In the genomic region with DNA sequence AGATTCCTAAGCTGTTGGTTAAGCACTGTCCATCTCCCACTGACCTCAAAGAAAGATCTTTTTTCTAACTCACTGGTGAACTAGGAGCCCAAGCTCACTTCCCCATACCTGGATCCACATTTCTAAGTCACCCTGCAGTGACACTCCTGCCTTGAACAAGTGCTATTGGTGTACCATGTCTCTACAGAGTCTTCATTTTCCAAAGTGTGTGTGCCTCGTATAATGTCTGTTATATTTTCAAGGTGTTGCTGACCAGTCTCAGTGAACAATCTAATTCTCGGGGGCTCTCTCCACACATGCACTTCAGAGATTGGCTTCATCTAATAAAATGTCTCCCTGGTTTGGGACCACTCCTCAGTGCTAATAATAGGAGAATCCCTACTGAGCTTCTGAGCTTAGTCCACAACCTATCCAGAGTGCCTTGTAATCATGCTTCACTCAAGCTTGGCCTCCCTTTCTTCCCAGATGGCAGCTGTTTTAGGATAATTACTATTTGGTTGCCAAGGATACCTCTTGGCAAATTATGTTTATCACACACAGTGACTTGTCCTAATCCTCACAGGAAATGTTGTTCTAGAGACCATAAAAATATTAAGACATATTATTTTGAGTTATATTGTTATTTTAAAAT, we compare ENCODE assay signal across 30 mouse cellular contexts. TPM values are rescaled to one million over a fixed set of nuclear protein-coding genes. Genes with fewer than 3 reads are reported as not detected.
A peak's percentile ranks its signal among the peaks of the same experiment; 100 is the strongest.
DNase-seq lines count a peak whose midpoint lies in the region; ATAC-seq and TF ChIP-seq lines count a peak whose summit lies in the region.
"Had no signal": no experiment of that assay in that cellular context is flagged by ENCODE, and none has a peak within 500 bp of the region (broad histone marks: within the 10 kb centered on the region; RNA-seq: fewer than 3 reads in every experiment).

A gene (minus strand): TSS at position 51 of the 631 bp plus-strand sequence.

- H3K9me3 ChIP-seq in midbrain, postnatal 0 days (ENCODE audit: low read length) = no peaks in the 10 kb centered on the region
- H3K9me3 ChIP-seq in midbrain, embryonic 11.5 days (ENCODE audit: control insufficient read depth, low read length) = no peaks in the 10 kb centered on the region
- no peaks in the 10 kb centered on the region for H3K9me3 ChIP-seq in neural tube, embryonic 13.5 days
- H3K9me3 ChIP-seq in lung, postnatal 0 days (ENCODE audit: low read length) = no peaks in the 10 kb centered on the region
- H3K9me3 ChIP-seq: heart, embryonic 10.5 days; limb, embryonic 12.5 days; liver, embryonic 13.5 days had no signal

- no peak within 1 kb of the TSS for H3K4me2 ChIP-seq in midbrain, postnatal 0 days (ENCODE audit: low read depth, low read length, poor library complexity, severe bottlenecking)
- no peak within 1 kb of the TSS for H3K4me2 ChIP-seq in midbrain, embryonic 11.5 days
- H3K4me2 ChIP-seq in neural tube, embryonic 13.5 days = no peak within 1 kb of the TSS
- no peak within 1 kb of the TSS for H3K4me2 ChIP-seq in lung, postnatal 0 days (replicated peaks; ENCODE audit: low read depth, low read length)
- H3K4me2 ChIP-seq: limb, embryonic 12.5 days; liver, embryonic 13.5 days; lung, embryonic 14.5 days had no signal

- peak; percentile 31 to 34 for DNase-seq in cerebellum, postnatal 10 days
- DNase-seq in cerebellum, adult 11 months = no peak
- DNase-seq in layer of hippocampus, adult 11-12 months (ENCODE audit: low spot score) = peak; percentile 4
- DNase-seq in layer of hippocampus, postnatal 10 days (ENCODE audit: low spot score in 2 of 2) = no peak
- DNase-seq in midbrain, postnatal 0 days (ENCODE audit: low spot score) = peak; percentile 38
- DNase-seq in midbrain, embryonic 11.5 days (ENCODE audit: low spot score, missing footprints) = no peak
- DNase-seq in lung, postnatal 0 days (ENCODE audit: low spot score) = no peak
- DNase-seq: adrenal gland, postnatal 10 days; cerebellum, adult 11-12 months; cerebellum, postnatal 25 days; embryo, embryonic 11 days; heart, postnatal 10 days; kidney, adult 18-20 months; liver, embryonic 13.5 days; lung, embryonic 14.5 days; right cerebral cortex, postnatal 4 days had no signal

- WGBS in midbrain, postnatal 0 days = 75% methylated on average over 2 of the region's 2 CpGs
- WGBS in midbrain, embryonic 11.5 days = 84% methylated on average over 2 of the region's 2 CpGs
- 72% methylated on average over 2 of the region's 2 CpGs for WGBS in neural tube, embryonic 13.5 days
- 77% methylated on average over 2 of the region's 2 CpGs for WGBS in lung, postnatal 0 days

- no peak for TF ChIP-seq CTCF in midbrain, postnatal 0 days (IDR thresholded peaks at IDR 0.05)
- no peak for TF ChIP-seq CTCF in lung, postnatal 0 days (IDR thresholded peaks at IDR 0.05)

- no peak within 1 kb of the TSS for H3K9ac ChIP-seq in midbrain, postnatal 0 days (replicated peaks; ENCODE audit: low read length, poor library complexity, severe bottlenecking)
- no peak within 1 kb of the TSS for H3K9ac ChIP-seq in midbrain, embryonic 11.5 days (ENCODE audit: low read length)
- H3K9ac ChIP-seq in neural tube, embryonic 13.5 days = no peak within 1 kb of the TSS
- H3K9ac ChIP-seq in lung, postnatal 0 days (replicated peaks; ENCODE audit: low read depth) = no peak within 1 kb of the TSS
- H3K9ac ChIP-seq: limb, embryonic 12.5 days; liver, embryonic 13.5 days; lung, embryonic 14.5 days had no signal

- no peaks in the 10 kb centered on the region for H3K27me3 ChIP-seq in midbrain, postnatal 0 days (ENCODE audit: insufficient read depth, low read length)
- no peaks in the 10 kb centered on the region for H3K27me3 ChIP-seq in midbrain, embryonic 11.5 days (ENCODE audit: control insufficient read depth, insufficient read depth, low read length)
- H3K27me3 ChIP-seq in neural tube, embryonic 13.5 days = no peaks in the 10 kb centered on the region
- H3K27me3 ChIP-seq in lung, postnatal 0 days (replicated peaks; ENCODE audit: insufficient read depth, low read length) = no peaks in the 10 kb centered on the region
- H3K27me3 ChIP-seq: limb, embryonic 12.5 days; liver, embryonic 13.5 days had no signal

- no peak for TF ChIP-seq EP300 in lung, postnatal 0 days (IDR thresholded peaks at IDR 0.05)

- H3K27ac ChIP-seq in midbrain, postnatal 0 days (ENCODE audit: low read depth, low read length) = no peak within 1 kb of the TSS
- no peak within 1 kb of the TSS for H3K27ac ChIP-seq in midbrain, embryonic 11.5 days (ENCODE audit: low read depth, low read length)
- H3K27ac ChIP-seq in neural tube, embryonic 13.5 days (replicated peaks) = 0 out of 2 replicates have a peak within 1 kb of the TSS, but pooled peaks have one; percentile 38
- no peak within 1 kb of the TSS for H3K27ac ChIP-seq in lung, postnatal 0 days (ENCODE audit: low read length)
- H3K27ac ChIP-seq: heart, embryonic 10.5 days; kidney, postnatal 0 days; limb, embryonic 12.5 days; liver, embryonic 13.5 days; macrophage; stomach, postnatal 0 days had no signal

- no peak within 1 kb of the TSS for H3K4me3 ChIP-seq in midbrain, postnatal 0 days (ENCODE audit: low read depth, low read length)
- H3K4me3 ChIP-seq in midbrain, embryonic 11.5 days (ENCODE audit: low read depth, low read length) = no peak within 1 kb of the TSS
- H3K4me3 ChIP-seq in neural tube, embryonic 13.5 days = no peak within 1 kb of the TSS
- H3K4me3 ChIP-seq in lung, postnatal 0 days (ENCODE audit: low read depth, low read length) = no peak within 1 kb of the TSS
- H3K4me3 ChIP-seq: heart, embryonic 10.5 days; limb, embryonic 12.5 days; liver, embryonic 13.5 days had no signal

- no peaks in the 10 kb centered on the region for H3K36me3 ChIP-seq in midbrain, postnatal 0 days (ENCODE audit: insufficient read depth, low read length)
- H3K36me3 ChIP-seq in midbrain, embryonic 11.5 days (ENCODE audit: control insufficient read depth, insufficient read depth, low read length) = no peaks in the 10 kb centered on the region
- H3K36me3 ChIP-seq in neural tube, embryonic 13.5 days = no peaks in the 10 kb centered on the region
- H3K36me3 ChIP-seq in lung, postnatal 0 days (ENCODE audit: insufficient read depth, low read length) = no peaks in the 10 kb centered on the region
- H3K36me3 ChIP-seq: heart, embryonic 10.5 days; limb, embryonic 12.5 days; liver, embryonic 13.5 days had no signal

- 0 out of 2 replicates have a peak, but pooled peaks have one; percentile 47 for ATAC-seq in midbrain, postnatal 0 days (ENCODE audit: low FRiP score)
- ATAC-seq in midbrain, embryonic 11.5 days (ENCODE audit: low FRiP score) = no peak
- peak; percentile 59; the same call in 1 of the 2 replicates for ATAC-seq in neural tube, embryonic 13.5 days (ENCODE audit: low read depth)
- ATAC-seq in lung, postnatal 0 days = no peak
- ATAC-seq: Patski had no signal

- H3K4me1 ChIP-seq in midbrain, postnatal 0 days (ENCODE audit: insufficient read depth, low read length) = no peaks in the 10 kb centered on the region
- H3K4me1 ChIP-seq in midbrain, embryonic 11.5 days (ENCODE audit: control insufficient read depth, insufficient read depth, low read length) = no peaks in the 10 kb centered on the region
- 0 out of 2 replicates have a peak, but pooled peaks cover 4% of the 10 kb centered on the region for H3K4me1 ChIP-seq in neural tube, embryonic 13.5 days (replicated peaks)
- no peaks in the 10 kb centered on the region for H3K4me1 ChIP-seq in lung, postnatal 0 days (ENCODE audit: insufficient read depth, low read depth, low read length)
- H3K4me1 ChIP-seq: heart, embryonic 10.5 days; limb, embryonic 12.5 days; liver, embryonic 13.5 days had no signal

RNA-seq across cellular contexts. Expression of the gene that starts here (rescaled TPM):
- total RNA-seq in layer of hippocampus, postnatal 10 days (2021) = not detected
- 0.52 TPM in 1 of 2 replicates, not detected in the other for total RNA-seq in midbrain, postnatal 0 days (2014; rRNA removed)
- polyA plus RNA-seq in midbrain, postnatal 0 days (2015; fragmentation: Nextera tagmentation; extraction: Ambion mirVana) = 0.04 TPM in 1 of 2 replicates, not detected in the other
- polyA plus RNA-seq in midbrain, embryonic 11.5 days (2014; fragmentation: Nextera tagmentation; extraction: Ambion mirVana) = 0.04 TPM in 1 of 2 replicates, not detected in the other
- 0.11 TPM in 1 of 2 replicates, not detected in the other for polyA plus RNA-seq in neural tube, embryonic 13.5 days (2015; fragmentation: Nextera tagmentation; extraction: Ambion mirVana)
- polyA plus RNA-seq in lung, postnatal 0 days (2015; fragmentation: Nextera tagmentation; extraction: Ambion mirVana) = not detected in 2 replicates
- total RNA-seq: adrenal gland, postnatal 10 days; ES-E14; gastrocnemius, adult 18-20 months; heart, postnatal 10 days; layer of hippocampus, adult 18-20 months; left cerebral cortex, adult 8-10 months had no signal
- polyA plus RNA-seq: gonadal fat pad, adult 2 months; heart, embryonic 10.5 days; kidney, postnatal 0 days; limb, embryonic 12.5 days; liver, embryonic 13.5 days; lung, embryonic 14.5 days; macrophage; neural tube, embryonic 11.5 days; Patski; stomach, postnatal 0 days; thymus, postnatal 0 days had no signal

Comparison
In these comparisons a context has a peak if more than half of its experiments do, and no peak if none do; other contexts are left out.
1. DNase-seq: peak in cerebellum, postnatal 10 days (2 of 2) and layer of hippocampus, adult 11-12 months (single experiment); none in cerebellum, adult 11 months (single experiment), layer of hippocampus, postnatal 10 days (0 of 2), midbrain, embryonic 11.5 days (single experiment) and lung, postnatal 0 days (single experiment).
2. Peak in DNase-seq and ATAC-seq in midbrain, postnatal 0 days; RNA of the gene not detected or under 1 TPM.
3. Peak in ATAC-seq and H3K27ac ChIP-seq in neural tube, embryonic 13.5 days; RNA of the gene not detected or under 1 TPM.